Mouse (Mus musculus) heart, embryonic 13.5 days (tissue): ENCODE measurements at regions not wholly inside any gene's neighbourhood (a gene's known extent, or its start where the extent isn't known, plus 50 kb on each side); places are given as distances from the start of the nearest gene placed in this dataset.
"Not testable (repeated sequence)": the region's sequence is repeated elsewhere in the genome, so short reads cannot be mapped to it uniquely, and the experiment has no call there.

Source experiments
- ATAC-seq: fragments of 200-750 bp; cut with Nextera tagmentation; 2 replicates; pipeline ENCODE4 v1.8.0; 2017; ENCODE audit warnings: moderate TSS enrichment; ENCODE audit not compliant: insufficient number of reproducible peaks, low FRiP score, low TSS enrichment; ENCODE audit errors: extremely low read depth
- H3K27ac ChIP-seq: fragments of 300-500 bp; sonication (generic); replicated peaks from 2 replicates; pipeline ENCODE4 v1.5.1; 2015; ENCODE audit warnings: moderate library complexity, mild to moderate bottlenecking, inconsistent platforms
- H3K27me3 ChIP-seq: fragments of 300-500 bp; sonication (generic); replicated peaks from 2 replicates; pipeline ENCODE4 v1.6.1; 2015; ENCODE audit warnings: mild to moderate bottlenecking, inconsistent platforms
- H3K36me3 ChIP-seq: fragments of 300-500 bp; sonication (generic); 2 replicates; pipeline ENCODE4 v1.6.1; 2015; ENCODE audit warnings: mild to moderate bottlenecking, inconsistent platforms
- H3K4me1 ChIP-seq: fragments of 300-500 bp; sonication (generic); 2 replicates; pipeline ENCODE4 v1.6.1; 2015; ENCODE audit warnings: inconsistent platforms
- H3K4me2 ChIP-seq: fragments of 300-500 bp; sonication (generic); 2 replicates; pipeline ENCODE4 v1.6.1; 2015; ENCODE audit warnings: inconsistent platforms, mild to moderate bottlenecking, moderate library complexity
- H3K4me3 ChIP-seq: fragments of 300-500 bp; sonication (generic); 2 replicates; pipeline ENCODE4 v1.5.1; 2015; ENCODE audit warnings: moderate library complexity, mild to moderate bottlenecking, inconsistent platforms
- H3K9ac ChIP-seq: fragments of 300-500 bp; sonication (generic); 2 replicates; pipeline ENCODE4 v1.6.1; 2015; ENCODE audit warnings: inconsistent platforms, mild to moderate bottlenecking, moderate library complexity
- H3K9me3 ChIP-seq: fragments of 300-500 bp; sonication (generic); 2 replicates; pipeline ENCODE4 v1.6.1; 2016; ENCODE audit warnings: inconsistent platforms
- WGBS: fragments of 180-500 bp; shearing (Covaris S2); methylation state at CpG from one replicate; pipeline ENCODE4 v1.1.7; 2015; ENCODE audit warnings: mixed read lengths; 5-methylcytosine and 5-hydroxymethylcytosine counted together

- Histone ChIP-seq H3K36me3 (no peaks in the 10 kb centered on the region), H3K27ac (no peak overlapping the region), H3K27me3 (peaks cover 62% of the 10 kb centered on the region), H3K4me1 (peaks cover 32% of the 10 kb centered on the region), H3K4me2 (no peak overlapping the region), H3K9me3 (no peaks in the 10 kb centered on the region), H3K4me3 (no peak overlapping the region), H3K9ac (no peak overlapping the region)
- 63% methylated on average over 6 of the region's 6 CpGs for WGBS
- ATAC-seq, result no peak
Measured at GRCm38 (mm10) chr16:93333654-93334053, 270.2 kb downstream of the Setd4 start.

DNA sequence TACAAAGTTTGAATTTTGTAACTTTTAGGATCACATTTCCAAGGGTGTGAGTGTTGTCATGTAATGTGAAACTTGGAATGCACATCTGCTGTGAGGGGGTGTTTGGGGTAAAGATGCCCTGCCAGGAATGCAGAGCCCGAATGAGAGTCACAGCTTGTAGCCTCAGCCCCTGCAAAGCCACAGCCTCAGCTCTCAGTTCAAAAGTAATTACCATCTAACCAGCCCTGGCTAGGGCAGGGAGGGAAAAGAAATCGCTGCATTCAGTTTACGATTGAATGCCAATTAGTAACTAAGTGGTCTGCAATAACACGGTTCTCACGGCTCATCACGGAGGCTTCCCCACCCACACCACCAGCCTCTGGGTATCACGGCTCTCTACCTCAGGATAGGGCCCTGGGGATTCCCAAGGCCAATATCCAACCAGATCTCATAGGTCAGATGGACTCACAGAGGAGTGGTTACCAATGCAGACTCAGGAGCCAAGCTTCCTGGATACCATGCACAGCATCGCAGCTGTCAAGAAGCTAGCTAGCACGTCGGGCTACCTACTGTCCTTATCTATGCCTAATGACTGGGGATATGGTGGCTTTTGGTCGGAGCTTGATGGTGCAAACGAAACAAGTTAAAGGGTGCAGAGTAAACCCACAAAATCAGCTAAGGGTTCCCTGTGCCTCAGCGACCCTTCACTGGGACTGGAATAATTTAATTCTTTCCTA lies 275.0 kb downstream of the Setd4 start:
- Histone ChIP-seq H3K9ac (no peak overlapping the region), H3K4me1 (peaks cover 18% of the 10 kb centered on the region), H3K4me2 (no peak overlapping the region), H3K4me3 (no peak overlapping the region), H3K27ac (no peak overlapping the region), H3K27me3 (peaks cover 46% of the 10 kb centered on the region), H3K36me3 (no peaks in the 10 kb centered on the region), H3K9me3 (peaks cover 7% of the 10 kb centered on the region; the same call in 1 of the 2 replicates)
- 22% methylated on average over 13 of the region's 13 CpGs for WGBS
- ATAC-seq, result no peak

- no peak for ATAC-seq
- Histone ChIP-seq H3K27me3 (peaks cover 25% of the 10 kb centered on the region), H3K36me3 (no peaks in the 10 kb centered on the region), H3K27ac (no peak overlapping the region), H3K9me3 (peaks cover 7% of the 10 kb centered on the region; the same call in 1 of the 2 replicates), H3K4me1 (peaks cover 11% of the 10 kb centered on the region), H3K9ac (no peak overlapping the region), H3K4me2 (no peak overlapping the region), H3K4me3 (no peak overlapping the region)
- 70% methylated on average over 5 of the region's 5 CpGs for WGBS
Measured at GRCm38 (mm10) chr16:93324911-93325310, 279.0 kb downstream of the Setd4 start.

DNA sequence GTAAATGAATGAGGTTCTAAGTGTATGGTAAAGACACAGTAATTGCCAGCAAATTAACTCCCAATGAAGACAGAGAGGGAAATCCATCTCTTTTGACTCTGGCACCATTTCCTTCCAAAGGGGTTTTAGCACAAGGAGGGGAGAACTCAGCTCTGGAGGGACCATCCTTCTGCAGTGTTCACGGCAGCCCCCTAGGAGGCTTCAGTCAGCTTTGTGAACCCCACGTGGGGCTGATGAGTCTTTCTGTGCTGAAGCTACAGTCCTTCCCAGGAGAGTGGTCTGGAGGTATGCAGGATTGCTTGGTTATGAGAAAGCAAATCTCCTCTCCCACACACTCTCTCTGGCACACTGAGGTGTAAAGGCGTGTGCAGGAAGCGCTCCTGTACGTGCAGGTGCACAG lies 280.7 kb downstream of the Setd4 start:
- Histone ChIP-seq H3K9me3 (peaks cover 7% of the 10 kb centered on the region; the same call in 1 of the 2 replicates), H3K36me3 (no peaks in the 10 kb centered on the region), H3K4me3 (no peak overlapping the region), H3K27me3 (peaks cover 18% of the 10 kb centered on the region; the same call in 1 of the 2 replicates), H3K27ac (no peak overlapping the region), H3K4me2 (no peak overlapping the region), H3K9ac (no peak overlapping the region), H3K4me1 (no peaks in the 10 kb centered on the region)
- ATAC-seq, result no peak
- WGBS, result 62% methylated on average over 5 of the region's 5 CpGs

GRCm38 (mm10) chr16:93319581-93319980 lies 284.3 kb downstream of the Setd4 start:
- no peak overlapping the region for H3K9ac ChIP-seq
- H3K4me1 ChIP-seq, result no peaks in the 10 kb centered on the region
- H3K4me2 ChIP-seq, result no peak overlapping the region
- no peak overlapping the region for H3K27ac ChIP-seq
- H3K4me3 ChIP-seq, result no peak overlapping the region
- WGBS, result 70% methylated on average over 5 of the region's 5 CpGs
- H3K9me3 ChIP-seq, result peaks cover 4% of the 10 kb centered on the region; the same call in 1 of the 2 replicates
- ATAC-seq, result no peak
- no peaks in the 10 kb centered on the region for H3K36me3 ChIP-seq
- H3K27me3 ChIP-seq, result peaks cover 21% of the 10 kb centered on the region

DNA sequence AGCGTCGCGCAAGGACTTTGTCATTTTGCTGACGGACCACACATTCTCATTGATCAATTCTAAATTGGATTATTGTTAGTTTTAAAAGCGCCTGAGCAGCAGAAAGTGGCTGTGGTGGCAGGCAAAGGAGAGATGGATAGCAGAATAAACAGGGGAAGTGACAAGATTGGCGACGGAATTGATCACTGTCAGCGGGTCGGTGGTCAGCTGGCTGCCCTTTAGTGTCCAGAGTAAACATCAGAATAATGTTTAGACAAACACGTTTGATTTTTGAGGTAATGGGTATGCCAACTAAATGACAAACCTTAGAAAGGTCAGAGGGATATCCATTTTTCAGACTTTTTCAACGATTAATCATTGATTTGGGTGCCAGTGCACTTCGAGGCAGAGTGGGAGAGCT lies 292.2 kb downstream of the Setd4 start:
- Histone ChIP-seq H3K4me3 (no peak overlapping the region), H3K27me3 (peaks cover 23% of the 10 kb centered on the region), H3K9ac (no peak overlapping the region), H3K4me1 (no peaks in the 10 kb centered on the region), H3K27ac (no peak overlapping the region), H3K36me3 (no peaks in the 10 kb centered on the region), H3K9me3 (peaks cover 5% of the 10 kb centered on the region), H3K4me2 (no peak overlapping the region)
- 71% methylated on average over 12 of the region's 12 CpGs for WGBS
- ATAC-seq, result no peak

GRCm38 (mm10) chr16:93308666-93309360 lies 295.1 kb downstream of the Setd4 start:
- H3K9ac ChIP-seq, result no peak overlapping the region
- H3K36me3 ChIP-seq, result no peaks in the 10 kb centered on the region
- no peak overlapping the region for H3K4me2 ChIP-seq
- H3K4me1 ChIP-seq, result no peaks in the 10 kb centered on the region
- peaks cover 16% of the 10 kb centered on the region; the same call in 1 of the 2 replicates for H3K27me3 ChIP-seq
- H3K9me3 ChIP-seq, result peaks cover 5% of the 10 kb centered on the region
- WGBS, result 83% methylated on average over 2 of the region's 2 CpGs
- H3K4me3 ChIP-seq, result no peak overlapping the region
- ATAC-seq, result no peak
- H3K27ac ChIP-seq, result no peak overlapping the region

GRCm38 (mm10) chr16:93306951-93307350 lies 296.9 kb downstream of the Setd4 start:
- no peak overlapping the region for H3K4me3 ChIP-seq
- 82% methylated on average over 18 of the region's 18 CpGs for WGBS
- H3K27me3 ChIP-seq, result peaks cover 2% of the 10 kb centered on the region; the same call in 1 of the 2 replicates
- no peak overlapping the region for H3K4me2 ChIP-seq
- peaks cover 5% of the 10 kb centered on the region for H3K9me3 ChIP-seq
- no peaks in the 10 kb centered on the region for H3K4me1 ChIP-seq
- no peak overlapping the region for H3K9ac ChIP-seq
- no peak for ATAC-seq
- H3K36me3 ChIP-seq, result no peaks in the 10 kb centered on the region
- no peak overlapping the region for H3K27ac ChIP-seq

DNA sequence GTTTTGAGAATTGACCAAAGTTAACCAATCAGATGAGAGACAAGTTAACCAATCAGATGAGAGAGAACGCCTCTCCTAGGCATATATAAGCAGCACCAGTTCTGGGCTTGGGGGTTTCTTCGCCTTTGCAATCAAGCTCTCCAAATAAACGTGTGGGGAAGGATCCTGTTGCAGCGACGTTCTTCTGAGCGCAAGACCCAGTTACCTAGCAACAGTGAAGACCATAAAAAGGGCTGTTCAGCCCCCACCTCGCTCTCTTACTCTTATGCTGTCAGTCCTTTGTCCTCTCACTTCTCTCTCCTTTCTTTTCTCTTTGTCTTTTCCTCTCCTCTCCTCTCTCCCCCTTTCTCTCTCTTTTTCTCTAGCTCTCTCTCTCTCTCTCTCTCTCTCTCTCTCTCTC lies 297.7 kb downstream of the Setd4 start:
- 71% methylated on average over 7 of the region's 7 CpGs for WGBS
- ATAC-seq, H3K4me1 ChIP-seq, H3K27me3 ChIP-seq, H3K27ac ChIP-seq, H3K9ac ChIP-seq, H3K36me3 ChIP-seq, H3K4me3 ChIP-seq, H3K9me3 ChIP-seq, H3K4me2 ChIP-seq: not testable (repeated sequence)

DNA sequence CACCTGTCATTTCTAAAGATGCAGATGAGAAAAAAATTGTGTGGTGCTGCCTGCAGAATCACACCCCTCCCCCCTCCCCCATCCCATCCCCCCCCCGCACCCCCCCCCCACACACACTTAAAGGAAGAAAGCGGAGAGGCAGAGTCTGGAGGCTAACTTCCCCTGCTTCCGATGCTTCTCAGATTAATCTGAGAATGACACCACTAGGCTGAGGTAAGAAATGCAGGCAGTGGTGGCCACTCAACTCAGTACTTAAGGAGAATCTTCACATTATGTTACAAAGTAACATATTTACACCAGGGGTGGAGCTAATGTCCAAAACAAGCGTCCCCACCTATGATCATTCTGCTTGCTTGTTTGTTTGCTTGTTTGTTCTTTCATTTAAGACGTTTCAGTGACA lies 309.4 kb downstream of the Setd4 start:
- no peak overlapping the region for H3K9ac ChIP-seq
- 0 out of 2 replicates have a peak, but pooled peaks cover 4% of the 10 kb centered on the region for H3K4me1 ChIP-seq
- no peak for ATAC-seq
- H3K27ac ChIP-seq, result no peak overlapping the region
- peaks cover 50% of the 10 kb centered on the region for H3K27me3 ChIP-seq
- 18% methylated on average over 5 of the region's 5 CpGs for WGBS
- H3K9me3 ChIP-seq, result no peaks in the 10 kb centered on the region
- H3K4me3 ChIP-seq, result no peak overlapping the region
- H3K4me2 ChIP-seq, result no peak overlapping the region
- no peaks in the 10 kb centered on the region for H3K36me3 ChIP-seq

- Histone ChIP-seq H3K4me2 (peak overlapping the region; percentile 22; the same call in 1 of the 2 replicates), H3K4me1 (0 out of 2 replicates have a peak, but pooled peaks cover 4% of the 10 kb centered on the region), H3K36me3 (no peaks in the 10 kb centered on the region), H3K4me3 (no peak overlapping the region), H3K9me3 (no peaks in the 10 kb centered on the region), H3K9ac (no peak overlapping the region), H3K27ac (no peak overlapping the region), H3K27me3 (peaks cover 52% of the 10 kb centered on the region)
- no peak for ATAC-seq
- 20% methylated on average over 13 of the region's 13 CpGs for WGBS
Measured at GRCm38 (mm10) chr16:93292965-93293653, 310.8 kb downstream of the Setd4 start.
